Mouse (Mus musculus): ENCODE results near the gene Tmem79.
"Not testable (repeated sequence)": the region's sequence is repeated elsewhere in the genome, so short reads cannot be mapped to it uniquely, and the experiment has no call there.

The Tmem79 gene

GRCm38 (mm10) chr3:88336058-88337013 lies at the start of gene Tmem79, which contains the start of gene Smg5:
Gene Tmem79 (minus strand): TSS chr3:88336148.
Gene Smg5 (plus strand): TSS chr3:88336260.
- DNase-seq, result peak; percentile 96

DNA sequence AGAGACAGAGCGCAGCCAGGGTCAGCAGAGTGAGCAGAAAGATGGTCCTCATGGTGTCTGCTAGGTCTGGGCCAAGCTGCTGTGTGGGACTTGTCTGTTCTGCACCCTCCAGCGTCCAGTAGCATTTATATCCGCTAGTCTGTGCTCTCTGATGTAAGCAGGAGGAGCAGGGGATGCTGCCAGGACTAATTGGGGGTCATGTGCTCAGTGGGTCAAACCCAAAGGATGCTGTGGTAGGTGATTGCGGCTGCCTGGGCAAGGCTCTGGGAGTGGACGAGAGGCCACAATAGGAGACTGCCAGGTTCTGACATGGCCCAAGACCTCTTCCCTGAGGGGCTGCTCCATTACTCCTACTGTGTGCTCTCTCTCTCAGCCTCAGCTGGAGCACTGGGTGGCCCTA lies 48.4 kb upstream of the Tmem79 start, which contains the start of gene Bglap:
TSS of gene Bglap (minus strand) at position 101 of the 400 bp plus-strand sequence.
- no peak for DNase-seq

DNA sequence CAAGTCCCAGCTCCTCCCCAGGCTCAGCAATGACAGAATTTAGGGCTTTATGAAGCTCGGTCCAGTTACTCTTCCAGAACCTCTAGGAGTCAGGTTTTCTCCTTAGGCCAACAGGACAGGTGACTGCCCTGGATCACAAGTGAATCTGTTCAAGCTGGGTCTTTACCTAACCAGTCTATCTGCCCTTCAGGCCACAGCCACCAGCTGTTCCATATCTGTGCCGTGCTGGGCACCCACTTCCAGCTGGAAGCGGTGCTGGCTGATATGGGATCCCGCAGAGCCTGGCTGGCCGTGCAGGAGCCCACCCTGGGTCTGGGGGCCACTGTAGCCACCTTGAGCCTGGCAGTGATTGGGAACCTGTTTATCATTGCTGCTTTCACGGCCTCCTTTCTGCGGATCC lies 46.4 kb upstream of the Tmem79 start:
- DNase-seq, result not testable (repeated sequence)

GRCm38 (mm10) chr3:88381389-88382315 lies 45.7 kb upstream of the Tmem79 start:
- DNase-seq, result peak; percentile 57 to 62

DNA sequence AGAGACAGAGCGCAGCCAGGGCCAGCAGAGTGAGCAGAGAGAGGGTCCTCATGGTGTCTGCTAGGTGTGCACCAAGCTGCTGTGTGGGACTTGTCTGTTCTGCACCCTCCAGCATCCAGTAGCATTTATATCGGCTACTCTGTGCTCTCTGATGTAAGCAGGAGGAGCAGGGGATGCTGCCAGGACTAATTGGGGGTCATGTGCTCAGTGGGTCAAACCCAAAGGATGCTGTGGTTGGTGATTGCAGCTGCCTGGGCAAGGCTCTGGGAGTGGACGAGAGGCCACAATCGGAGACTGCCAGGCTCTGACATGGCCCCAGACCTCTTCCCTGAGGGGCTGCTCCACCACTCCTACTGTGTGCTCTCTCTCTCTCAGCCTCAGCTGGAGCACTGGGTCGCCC lies 42.7 kb upstream of the Tmem79 start, which contains the start of gene Bglap2:
TSS of gene Bglap2 (minus strand) at position 101 of the 400 bp plus-strand sequence.
- DNase-seq, result not testable (repeated sequence)

GRCm38 (mm10) chr3:88376644-88377043 lies 40.7 kb upstream of the Tmem79 start:
- DNase-seq, result not testable (repeated sequence)

DNA sequence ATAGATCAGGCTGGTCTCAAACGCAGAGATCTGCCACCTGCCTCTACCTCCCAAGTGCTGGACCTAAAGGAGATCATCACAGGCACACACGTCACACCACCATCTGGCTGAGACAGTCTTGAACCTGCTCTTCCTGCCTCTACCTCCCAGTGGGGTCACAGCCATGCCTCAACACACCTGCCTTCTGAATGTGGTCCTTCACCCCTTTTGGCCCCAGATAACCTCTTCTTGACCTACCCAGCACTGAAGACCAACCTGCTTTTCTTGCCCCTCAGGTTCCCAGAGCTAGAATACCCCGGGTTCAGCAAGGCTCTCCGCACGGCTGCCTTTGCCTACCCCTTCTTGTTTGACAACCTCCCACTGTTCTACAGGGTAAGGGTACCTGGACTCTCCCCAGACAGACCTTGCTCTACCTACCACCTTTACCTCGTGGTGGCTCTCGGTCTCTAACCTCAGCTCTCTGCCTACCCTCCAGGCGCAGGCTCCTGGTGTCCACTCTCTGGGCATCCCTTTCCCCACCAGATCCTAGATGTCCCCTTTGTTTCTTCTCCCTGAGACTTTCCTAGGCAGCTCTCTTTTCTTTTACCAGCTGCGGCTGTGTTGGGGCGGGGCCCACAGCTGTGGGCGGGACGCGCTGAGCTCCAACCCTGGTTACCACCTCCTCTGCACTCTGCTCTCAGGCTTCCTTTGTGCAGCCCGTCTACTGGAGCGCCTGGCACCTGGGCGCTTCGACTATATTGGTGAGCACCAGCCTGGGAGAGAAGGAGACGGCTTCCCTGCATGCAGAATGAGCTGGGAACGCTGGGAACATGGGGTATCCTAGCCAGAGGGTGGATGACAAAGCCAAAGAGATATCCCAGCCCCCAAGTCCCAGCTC lies 40.0 kb upstream of the Tmem79 start:
- DNase-seq, result peak in 1 of 2 experiments; percentile 16

- DNase-seq, result not testable (repeated sequence)
Measured at GRCm38 (mm10) chr3:88372643-88373042, 36.7 kb upstream of the Tmem79 start, which contains the start of gene Bglap3. Gene Bglap3 (minus strand): TSS chr3:88372743.

DNA sequence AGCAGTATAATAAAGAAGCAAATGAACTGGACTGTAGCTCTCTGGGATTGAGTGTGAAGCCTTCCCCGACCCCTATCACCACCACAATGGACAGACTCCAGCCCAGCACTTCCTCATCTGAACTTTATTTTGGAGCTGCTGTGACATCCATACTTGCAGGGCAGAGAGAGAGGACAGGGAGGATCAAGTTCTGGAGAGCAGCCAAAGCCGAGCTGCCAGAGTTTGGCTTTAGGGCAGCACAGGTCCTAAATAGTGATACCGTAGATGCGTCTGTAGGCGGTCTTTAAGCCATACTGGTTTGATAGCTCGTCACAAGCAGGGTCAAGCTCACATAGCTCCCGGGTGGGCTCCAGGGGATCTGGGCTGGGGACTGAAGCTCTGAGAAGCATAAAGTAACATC lies 32.6 kb upstream of the Tmem79 start:
- DNase-seq, result not testable (repeated sequence)

DNA sequence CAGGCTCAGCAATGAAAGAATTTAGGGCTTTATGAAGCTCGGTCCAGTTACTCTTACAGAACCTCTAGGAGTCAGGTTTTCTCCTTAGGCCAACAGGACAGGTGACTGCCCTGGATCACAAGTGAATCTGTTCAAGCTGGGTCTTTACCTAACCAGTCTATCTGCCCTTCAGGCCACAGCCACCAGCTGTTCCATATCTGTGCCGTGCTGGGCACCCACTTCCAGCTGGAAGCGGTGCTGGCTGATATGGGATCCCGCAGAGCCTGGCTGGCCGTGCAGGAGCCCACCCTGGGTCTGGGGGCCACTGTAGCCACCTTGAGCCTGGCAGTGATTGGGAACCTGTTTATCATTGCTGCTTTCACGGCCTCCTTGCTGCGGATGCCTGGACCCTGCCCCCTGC lies 31.6 kb upstream of the Tmem79 start:
- not testable (repeated sequence) for DNase-seq

GRCm38 (mm10) chr3:88366830-88367428 lies 31.0 kb upstream of the Tmem79 start:
- DNase-seq, result peak; percentile 66

GRCm38 (mm10) chr3:88365705-88366361 lies 29.9 kb upstream of the Tmem79 start:
- no peak for DNase-seq

GRCm38 (mm10) chr3:88364337-88364736 lies 28.4 kb upstream of the Tmem79 start, which contains the start of gene Paqr6:
Gene Paqr6 (plus strand): TSS chr3:88364584.
- DNase-seq, result no peak

GRCm38 (mm10) chr3:88363700-88364099 lies 27.8 kb upstream of the Tmem79 start:
- no peak for DNase-seq

DNA sequence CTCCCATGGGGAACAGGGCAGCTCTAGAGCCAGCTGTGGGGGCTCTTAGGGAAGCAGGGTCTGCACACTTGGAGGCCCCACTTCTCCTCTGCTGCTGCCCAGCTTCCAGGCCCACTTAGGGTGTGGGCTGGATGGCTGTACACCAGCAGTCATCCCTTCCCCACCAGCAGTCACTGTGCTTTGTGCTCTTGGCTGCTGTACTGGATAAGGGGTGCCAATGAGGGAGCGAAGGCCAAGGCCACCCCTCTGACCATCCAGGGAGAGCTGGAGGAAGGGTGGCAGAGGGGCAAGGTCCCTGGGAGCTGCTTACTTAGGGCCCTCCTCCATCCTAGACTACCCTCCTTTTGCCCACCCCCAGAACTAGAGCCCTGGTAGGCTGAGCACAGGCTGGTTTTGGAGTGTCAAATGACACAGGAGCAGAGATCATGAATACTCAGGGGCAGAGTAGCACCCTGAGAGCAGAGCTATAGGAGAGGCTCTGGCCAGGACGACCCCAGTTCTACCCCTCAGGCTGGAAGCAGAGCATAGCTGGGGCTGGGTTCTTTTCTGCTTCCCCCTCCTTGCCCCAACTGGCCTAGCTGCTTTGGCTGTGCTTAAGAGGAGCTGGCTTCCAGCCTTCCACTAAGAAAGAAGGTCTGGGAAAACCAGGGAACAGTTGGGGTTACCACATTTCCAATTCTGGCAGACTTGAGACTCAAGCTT lies 25.8 kb upstream of the Tmem79 start:
- no peak for DNase-seq

GRCm38 (mm10) chr3:88361096-88361495 lies 25.1 kb upstream of the Tmem79 start:
- no peak for DNase-seq

- no peak for DNase-seq
Measured at GRCm38 (mm10) chr3:88359989-88360388, 24.0 kb upstream of the Tmem79 start.

GRCm38 (mm10) chr3:88359584-88359983 lies 23.6 kb upstream of the Tmem79 start:
- no peak for DNase-seq

DNA sequence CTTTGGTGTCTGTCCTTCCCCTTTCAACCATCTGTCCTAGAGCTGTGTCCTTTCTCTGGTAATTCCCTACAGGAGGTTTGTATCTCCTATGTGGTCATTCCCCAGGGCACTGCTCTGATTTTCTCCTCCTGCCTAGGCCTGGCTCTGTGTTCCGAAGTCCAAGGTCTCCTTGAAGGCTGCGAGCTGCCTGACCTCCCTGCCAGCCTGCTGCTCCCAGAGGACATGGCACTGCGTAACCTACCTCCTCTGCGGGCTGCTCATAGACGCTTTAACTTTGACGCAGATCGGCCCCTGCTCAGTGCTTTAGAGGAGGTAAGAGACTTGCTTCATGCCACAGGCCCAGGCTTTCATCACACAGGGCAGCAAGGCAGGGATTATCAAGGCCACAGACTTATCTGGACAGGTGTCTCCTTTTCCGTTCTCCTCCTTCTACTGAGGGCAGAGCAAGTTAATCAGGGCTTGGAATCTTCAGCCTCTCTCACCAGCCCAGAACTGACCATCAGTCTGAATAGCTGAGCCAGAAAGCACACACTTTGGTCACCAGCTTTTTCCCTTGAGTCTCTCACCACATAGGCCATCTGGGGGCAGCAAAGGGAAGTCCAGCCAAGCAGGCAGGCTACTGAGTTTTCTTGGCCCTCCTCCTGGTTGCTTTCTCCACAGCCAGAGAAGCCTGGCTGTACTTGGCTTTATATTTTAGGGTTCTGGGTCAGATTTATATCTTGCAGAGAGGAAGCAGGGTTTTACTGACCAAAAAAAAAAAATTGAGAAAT lies 18.6 kb upstream of the Tmem79 start:
- DNase-seq, result no peak
